Mouse (Mus musculus): Measurements from ENCODE around the gene Exoc2.

Exoc2 gene

DNA sequence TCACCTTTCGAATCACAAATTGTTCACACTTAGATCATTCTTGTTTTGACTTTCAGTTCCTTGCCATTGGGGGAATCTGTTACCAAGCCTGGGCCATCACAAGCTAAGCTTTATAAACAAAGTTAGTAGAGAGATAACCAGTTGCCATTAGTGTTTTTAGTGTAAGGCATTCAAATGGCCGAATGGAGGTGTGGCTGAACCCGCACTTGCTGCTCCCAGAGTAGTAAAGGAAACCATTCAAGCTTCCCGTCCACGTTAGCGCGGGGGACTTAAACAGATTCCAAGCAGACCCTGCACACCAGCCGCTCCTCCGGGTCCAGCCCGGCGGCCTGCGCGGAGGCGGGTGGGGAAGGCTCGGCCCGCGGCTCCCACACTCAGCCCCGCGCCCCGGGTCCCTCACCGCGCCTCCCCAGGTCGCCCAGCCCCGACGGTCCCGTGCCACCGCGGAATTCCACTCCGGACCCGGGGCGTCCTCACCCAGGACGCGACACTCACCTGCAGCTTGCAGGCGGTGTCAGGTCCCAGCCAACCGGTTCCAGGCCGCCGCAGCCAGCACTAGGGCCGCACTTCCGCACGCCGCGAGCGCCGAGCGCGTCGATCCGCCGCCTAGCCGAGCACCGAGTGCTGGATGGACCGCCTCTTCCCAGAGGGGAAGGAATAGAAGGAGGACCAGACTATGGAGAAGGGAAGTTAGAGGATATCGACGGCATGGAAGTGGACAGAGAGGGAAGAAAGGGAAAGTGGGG lies at the start of gene Exoc2, which contains the start of gene Gm5447:
Exoc2 (minus strand) TSS at position 593 of the 746 bp plus-strand sequence.
Gm5447 (plus strand) TSS at position 704 of the 746 bp plus-strand sequence.
- DNase-seq (ENCODE audit: low read depth): peak; percentile 87

DNA sequence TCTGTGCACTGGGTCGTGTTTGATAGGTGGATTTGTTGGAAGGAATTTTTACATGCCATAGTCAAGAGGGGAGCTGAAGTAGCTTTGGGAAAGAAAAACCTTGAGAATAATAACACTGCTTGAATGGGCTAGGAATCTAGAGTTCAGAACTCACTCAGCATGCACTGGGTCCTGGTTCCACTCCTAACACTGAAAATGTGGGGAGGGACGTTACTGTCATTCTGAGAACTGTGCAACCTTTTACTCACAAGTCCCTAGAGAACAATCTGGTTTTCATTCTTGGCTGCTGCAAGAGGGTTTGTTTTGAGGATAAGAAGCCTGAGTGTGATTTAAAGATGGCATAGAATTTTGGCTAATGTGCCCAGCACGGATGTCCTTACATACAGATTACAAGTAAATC lies 49.8 kb upstream of the Exoc2 start:
- DNase-seq (ENCODE audit: low read depth): no peak

DNA sequence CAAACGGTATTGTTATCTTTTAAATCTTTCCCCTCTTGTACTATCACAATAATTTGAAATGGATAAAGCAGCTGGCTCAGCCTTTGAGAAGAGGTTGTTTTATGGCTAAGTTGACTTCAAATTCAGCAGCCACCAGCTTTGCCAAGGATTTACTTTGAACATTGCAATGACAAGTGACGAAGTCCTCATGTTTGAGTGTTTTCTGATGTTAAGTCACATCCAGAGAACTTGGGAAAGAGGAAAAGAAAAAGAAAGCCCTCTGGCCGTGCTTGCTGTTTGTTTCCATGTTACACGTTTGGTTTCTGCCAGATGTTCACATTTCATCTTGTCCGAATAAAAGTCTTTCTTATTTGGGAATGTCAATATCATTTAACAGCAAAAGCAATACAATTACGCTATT lies 48.0 kb upstream of the Exoc2 start:
- no peak for DNase-seq (ENCODE audit: low read depth)

- no peak for DNase-seq (ENCODE audit: low read depth)
These were observed 47.6 kb upstream of the Exoc2 start for GRCm38 (mm10) chr13:31021514-31021913.

DNA sequence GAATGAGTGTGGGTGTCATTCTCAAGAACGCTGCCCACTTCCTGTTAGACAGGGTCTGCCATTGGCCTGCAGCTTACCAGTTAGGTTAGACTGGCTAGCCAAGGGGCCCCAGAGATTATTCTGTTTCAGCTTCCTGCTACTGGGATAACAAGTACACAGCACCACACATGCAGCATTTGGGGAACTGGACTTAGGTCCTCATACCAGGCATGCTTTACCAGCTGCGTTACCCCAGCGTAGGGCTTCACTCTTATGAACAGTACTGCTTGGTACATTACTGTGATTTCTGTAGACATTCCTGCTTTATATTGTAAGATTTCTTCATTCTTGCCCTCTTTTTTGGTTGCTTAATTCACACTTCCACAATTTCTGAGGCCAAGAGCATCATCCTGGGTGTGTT lies 43.7 kb upstream of the Exoc2 start:
- no peak for DNase-seq (ENCODE audit: low read depth)

GRCm38 (mm10) chr13:31004995-31005394 lies 31.1 kb upstream of the Exoc2 start:
- DNase-seq (ENCODE audit: low read depth): no peak

DNA sequence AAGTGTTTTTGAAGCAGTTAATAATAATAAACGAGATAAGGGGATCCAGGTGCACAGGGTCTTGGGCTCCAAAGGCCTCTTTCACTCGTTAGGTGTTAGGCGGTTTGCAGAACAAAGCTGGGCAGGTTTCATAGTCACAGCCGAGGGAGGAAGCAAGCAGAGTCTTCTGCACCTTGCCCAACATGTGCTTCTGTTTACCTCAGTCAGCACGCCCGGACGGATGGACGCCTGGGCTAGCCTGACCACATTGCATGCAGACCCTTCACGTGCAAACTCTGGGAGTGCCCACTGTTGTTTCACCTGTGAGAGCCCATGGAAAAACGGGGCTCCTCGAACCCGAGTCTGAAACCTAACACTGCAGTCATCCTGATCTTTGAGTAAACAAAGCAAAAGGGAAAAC lies 30.6 kb upstream of the Exoc2 start:
- no peak for DNase-seq (ENCODE audit: low read depth)

- no peak for DNase-seq (ENCODE audit: low read depth)
These were observed 25.9 kb upstream of the Exoc2 start for GRCm38 (mm10) chr13:30999799-31000198.

DNA sequence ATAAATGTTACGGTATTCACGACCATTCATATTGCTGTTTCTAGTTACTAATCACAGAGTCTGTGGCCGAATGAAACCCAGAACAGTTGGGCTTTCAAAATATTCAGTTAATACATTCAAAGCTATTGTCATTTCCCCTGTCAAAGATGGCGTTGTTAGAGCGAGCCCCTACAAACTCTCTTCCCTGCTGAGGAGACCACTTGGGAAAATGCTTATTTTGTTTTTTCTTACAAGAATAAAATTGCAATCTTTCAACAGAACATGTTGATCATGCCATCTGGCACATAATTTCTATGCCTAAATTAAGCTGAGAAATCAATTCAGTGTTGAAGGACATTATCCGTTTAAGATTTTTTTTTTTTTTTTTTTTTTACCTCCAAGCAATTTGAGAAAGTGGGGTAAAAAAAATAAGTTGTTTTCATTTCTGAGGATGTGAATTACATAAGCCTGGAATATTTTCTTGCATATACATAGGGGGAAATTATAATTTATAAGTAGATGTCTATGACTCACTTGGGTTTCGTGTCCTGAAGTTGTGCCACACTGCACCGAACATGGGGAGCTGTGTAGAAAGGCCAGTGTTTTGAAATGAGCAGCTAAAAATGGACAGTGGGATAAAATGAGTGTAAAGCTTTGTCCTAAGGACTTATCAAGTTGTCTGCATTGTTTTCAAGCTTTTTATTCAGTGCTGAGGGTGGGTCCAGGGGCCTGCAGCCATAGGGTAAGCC lies 23.8 kb upstream of the Exoc2 start:
- DNase-seq (ENCODE audit: low read depth): no peak

GRCm38 (mm10) chr13:30994249-30994858 lies 20.5 kb upstream of the Exoc2 start:
- no peak for DNase-seq (ENCODE audit: low read depth)

- DNase-seq (ENCODE audit: low read depth): peak; percentile 86
These were observed 19.9 kb upstream of the Exoc2 start for GRCm38 (mm10) chr13:30993819-30994218.

- DNase-seq (ENCODE audit: low read depth): no peak
These were observed 16.3 kb upstream of the Exoc2 start for GRCm38 (mm10) chr13:30990233-30990632.

DNA sequence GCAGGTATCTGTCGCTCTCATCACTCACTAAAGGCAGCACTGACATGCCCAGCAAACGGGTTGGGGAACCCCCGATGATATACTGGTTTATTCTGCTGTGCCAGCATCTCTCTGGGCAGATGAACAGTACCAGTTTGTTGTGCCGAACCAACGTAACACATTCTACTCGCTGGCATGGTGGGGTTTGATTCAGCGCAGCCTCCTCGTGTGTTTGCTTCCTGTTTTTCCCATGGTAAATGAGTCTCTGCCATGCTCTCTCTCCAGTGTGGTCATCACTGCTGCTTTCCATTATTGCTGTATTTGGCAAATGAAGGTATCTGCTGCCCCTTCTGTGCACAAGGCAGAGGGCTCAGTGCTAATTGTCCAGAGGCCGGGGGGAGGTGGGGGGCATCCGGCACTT lies 15.8 kb upstream of the Exoc2 start:
- no peak for DNase-seq (ENCODE audit: low read depth)

DNA sequence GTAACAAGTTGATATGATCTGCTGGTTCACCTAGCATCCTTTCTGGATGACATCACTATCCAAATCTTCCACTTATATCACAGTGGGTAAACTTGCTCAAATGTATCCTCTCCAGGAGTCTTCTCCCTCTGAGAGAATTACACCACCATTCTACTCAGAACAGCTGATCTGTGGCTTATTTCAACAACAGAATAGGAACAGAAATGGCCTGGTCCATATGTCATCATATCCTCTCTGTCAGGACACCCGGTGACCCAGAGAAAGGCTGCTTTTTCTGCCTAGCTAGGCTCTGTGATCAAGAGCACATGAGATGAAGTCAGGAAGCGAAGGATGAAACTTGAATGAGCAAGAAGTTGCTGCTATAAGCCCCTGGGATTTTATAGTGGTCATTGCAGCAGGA lies 13.8 kb upstream of the Exoc2 start:
- DNase-seq (ENCODE audit: low read depth): no peak

- peak; percentile 40 for DNase-seq (ENCODE audit: low read depth)
These were observed 13.1 kb upstream of the Exoc2 start for GRCm38 (mm10) chr13:30986934-30987455.

GRCm38 (mm10) chr13:30985598-30986466 lies 11.9 kb upstream of the Exoc2 start:
- peak; percentile 56 for DNase-seq (ENCODE audit: low read depth)

- peak; percentile 45 for DNase-seq (ENCODE audit: low read depth)
These were observed 11.3 kb upstream of the Exoc2 start for GRCm38 (mm10) chr13:30985275-30985597.

DNA sequence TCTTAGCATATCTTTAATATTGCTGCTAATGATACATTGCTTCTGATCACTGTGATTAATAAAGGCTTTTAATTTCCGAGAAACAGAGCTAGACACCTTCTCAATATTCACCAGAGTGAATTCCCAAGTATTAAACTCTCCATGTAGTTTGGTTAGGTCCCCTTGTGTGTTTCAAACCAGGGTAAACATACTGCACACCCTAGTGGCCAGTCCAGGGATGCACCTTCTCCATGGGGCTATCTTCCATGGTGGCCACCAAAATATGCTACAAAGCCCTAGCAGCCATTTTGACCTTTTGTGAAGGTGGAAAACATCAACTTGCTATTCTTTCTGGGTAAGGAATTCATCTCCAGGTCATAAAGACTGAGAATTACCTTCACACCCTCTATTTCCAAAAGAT lies 7.8 kb upstream of the Exoc2 start:
- DNase-seq (ENCODE audit: low read depth): peak; percentile 78

DNA sequence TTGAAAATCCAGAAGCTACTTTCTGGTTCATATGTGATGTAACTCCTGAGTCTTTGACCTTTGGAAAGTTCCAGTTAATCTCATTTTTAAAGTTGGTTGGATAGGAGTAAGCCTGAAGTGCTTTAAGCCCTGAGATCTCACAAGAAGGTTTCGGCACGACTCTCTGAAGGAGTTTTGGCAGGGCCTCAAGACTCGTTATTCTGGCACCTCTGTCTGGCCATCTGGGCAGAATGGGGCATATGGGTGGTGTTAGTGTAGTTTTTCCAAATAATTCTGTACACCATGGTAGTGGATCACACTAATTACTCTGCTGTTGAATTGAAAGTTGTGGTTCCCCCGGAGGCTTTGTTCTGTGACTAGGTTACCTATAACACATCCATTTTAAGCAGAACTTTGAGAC lies 4.3 kb upstream of the Exoc2 start:
- DNase-seq (ENCODE audit: low read depth): no peak

DNA sequence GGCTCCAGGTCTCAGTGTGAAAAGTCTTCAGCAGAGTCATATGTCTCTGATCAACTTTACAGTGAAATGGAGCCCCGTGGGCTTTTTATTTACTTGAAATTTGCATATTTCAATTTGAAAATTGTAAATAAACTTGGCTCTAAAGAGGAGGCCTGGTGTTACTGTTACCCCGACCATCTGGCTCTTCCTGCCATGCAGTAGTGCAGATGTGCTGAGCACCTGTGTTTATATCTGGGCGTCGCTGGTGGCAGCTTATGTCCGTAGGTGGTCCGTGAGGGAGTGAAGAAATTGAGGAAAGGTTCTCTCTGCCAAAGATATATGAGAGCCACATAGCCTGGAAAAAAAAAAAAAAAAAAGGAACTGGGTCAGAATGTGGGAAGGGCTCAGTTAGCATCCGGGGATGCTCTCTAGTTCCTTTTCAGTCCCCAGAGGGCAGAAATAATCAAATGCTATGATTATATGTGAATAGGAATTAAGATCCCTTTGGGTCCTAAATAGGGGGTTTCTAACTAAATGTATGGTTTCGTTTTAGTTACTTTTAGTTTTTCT lies 2.7 kb upstream of the Exoc2 start:
- no peak for DNase-seq (ENCODE audit: low read depth)

DNA sequence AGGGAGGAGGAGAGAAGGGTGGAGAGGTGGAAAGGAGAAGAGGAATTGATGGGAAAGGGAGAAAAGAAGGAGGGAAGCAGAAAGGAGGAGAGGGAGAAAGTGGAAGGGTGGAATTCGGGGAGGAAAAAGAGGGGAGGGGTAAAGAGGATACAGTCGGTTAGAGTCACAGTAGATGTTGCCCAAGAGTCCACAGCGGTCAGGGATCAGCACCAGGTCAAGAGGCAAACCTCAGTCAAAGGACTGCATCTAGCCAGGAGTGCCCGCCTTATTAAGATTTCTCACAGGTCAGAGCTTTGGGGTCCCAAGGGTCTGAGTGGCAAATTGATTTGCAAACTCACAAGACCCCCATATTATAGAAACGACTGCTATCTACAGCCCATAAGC lies 346 bp upstream of the Exoc2 start:
- DNase-seq (ENCODE audit: low read depth): no peak

DNA sequence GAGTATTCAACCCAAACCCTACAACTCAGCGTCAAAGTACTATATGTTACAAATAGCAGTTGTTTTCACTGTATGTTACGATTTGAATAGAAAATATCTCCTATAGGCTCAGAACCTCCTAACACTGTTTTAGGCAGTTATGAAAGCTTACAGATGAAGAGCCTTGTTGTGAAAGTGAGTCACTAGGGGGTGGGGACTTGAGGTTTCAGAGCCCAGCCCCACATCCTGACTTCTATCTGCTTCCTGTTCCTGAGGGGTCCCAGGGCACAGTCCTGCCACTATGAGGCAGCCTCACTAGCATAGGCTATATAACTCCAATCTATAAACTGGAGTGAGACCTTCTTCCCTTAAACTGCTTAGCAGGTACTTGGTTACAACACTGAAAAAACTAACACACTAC lies 1.8 kb downstream of the Exoc2 start:
- peak; percentile 90 for DNase-seq (ENCODE audit: low read depth)
